Mouse (Mus musculus) common myeloid progenitor, adult 5-6 weeks (primary cell): ENCODE measurements at regions not wholly inside any gene's neighbourhood (a gene's known extent, or its start where the extent isn't known, plus 50 kb on each side); places are given as distances from the start of the nearest gene placed in this dataset.
"Not testable (repeated sequence)": the region's sequence is repeated elsewhere in the genome, so short reads cannot be mapped to it uniquely, and the experiment has no call there.

Experiments used
- ATAC-seq: replicated peaks from 2 replicates; pipeline ENCODE4 v1.8.0; 2016; ENCODE audit warnings: low read depth, mild to moderate bottlenecking, moderate TSS enrichment, inconsistent platforms; ENCODE audit not compliant: poor library complexity, severe bottlenecking

DNA sequence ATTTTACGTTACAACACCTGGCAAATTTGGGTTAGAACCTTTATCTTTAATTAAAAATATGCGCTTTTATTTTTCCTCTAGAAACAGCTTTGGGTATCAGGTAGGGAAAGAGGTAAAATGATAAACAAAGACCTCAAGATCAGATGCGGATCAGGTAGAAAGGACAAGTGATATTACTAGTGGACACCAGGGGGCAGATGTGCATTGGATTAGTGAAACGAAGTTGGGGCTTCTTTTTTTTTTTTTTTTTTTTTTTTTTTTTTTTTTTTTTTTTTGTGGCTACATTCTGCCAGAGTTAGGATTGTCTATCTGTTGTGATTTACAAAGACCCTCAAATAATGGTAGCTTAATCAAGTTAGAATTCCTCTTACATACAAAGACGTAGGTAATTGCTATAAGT, 153.8 kb downstream of the Cd109 start:
- ATAC-seq: peak; percentile 69; the same call in 1 of the 2 replicates

DNA sequence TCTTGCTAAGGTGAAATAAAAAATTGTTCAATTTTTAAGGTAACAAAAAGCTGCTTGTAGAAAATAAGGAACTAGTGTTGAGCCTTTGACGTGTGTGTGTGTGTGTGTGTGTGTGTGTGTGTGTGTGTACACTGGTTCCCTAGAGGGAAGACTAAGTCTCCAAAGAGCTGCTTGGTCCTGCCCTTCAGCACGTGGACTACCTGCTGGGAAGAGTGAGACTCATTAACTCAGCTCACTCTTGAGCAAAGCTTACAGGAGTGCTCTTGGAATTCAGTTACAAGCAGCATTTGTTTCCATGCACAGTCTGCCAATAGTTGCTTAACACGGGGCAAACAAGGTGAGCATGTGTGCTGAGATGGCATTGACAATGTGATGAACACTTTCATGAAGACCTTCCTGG, 158.6 kb downstream of the Cd109 start:
- no peak for ATAC-seq

DNA sequence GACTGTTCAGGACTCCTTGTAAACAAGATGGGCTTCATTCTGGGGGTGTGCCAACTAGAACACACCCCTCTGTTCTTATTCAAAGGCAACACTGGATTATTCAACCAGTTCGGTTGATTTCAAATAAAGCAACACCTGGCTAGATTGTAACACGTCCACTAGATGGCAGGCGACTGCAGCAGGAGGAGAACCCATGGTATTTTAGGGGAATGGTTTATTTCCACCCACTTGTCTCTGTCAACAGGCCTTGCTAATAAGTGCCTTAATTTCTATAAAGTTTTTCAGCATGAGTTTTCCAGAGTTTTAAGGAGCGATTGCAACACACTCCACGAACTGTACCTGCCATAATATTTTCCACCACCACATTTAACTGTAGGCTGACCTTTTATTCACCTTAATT, 160.1 kb downstream of the Cd109 start:
- ATAC-seq: peak; percentile 77

DNA sequence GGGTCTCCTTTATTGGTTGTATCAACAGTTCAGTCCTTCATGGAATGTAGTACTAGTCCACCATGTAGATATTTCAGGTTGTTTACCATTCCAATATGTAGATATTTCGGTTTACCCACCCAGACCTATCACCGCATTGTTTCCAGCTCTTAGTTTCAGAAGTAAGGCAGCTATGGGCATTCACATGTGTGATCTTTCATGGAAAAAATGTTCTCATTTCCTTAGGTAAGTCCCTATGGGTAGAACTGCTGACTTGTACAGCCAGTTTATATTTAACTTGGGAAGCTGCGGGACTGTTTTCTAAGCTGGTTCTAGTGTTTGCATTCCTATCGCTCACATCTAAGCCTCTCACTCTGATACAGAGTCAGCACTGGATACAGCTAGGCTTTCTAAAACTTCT, 165.2 kb downstream of the Cd109 start:
- no peak for ATAC-seq

DNA sequence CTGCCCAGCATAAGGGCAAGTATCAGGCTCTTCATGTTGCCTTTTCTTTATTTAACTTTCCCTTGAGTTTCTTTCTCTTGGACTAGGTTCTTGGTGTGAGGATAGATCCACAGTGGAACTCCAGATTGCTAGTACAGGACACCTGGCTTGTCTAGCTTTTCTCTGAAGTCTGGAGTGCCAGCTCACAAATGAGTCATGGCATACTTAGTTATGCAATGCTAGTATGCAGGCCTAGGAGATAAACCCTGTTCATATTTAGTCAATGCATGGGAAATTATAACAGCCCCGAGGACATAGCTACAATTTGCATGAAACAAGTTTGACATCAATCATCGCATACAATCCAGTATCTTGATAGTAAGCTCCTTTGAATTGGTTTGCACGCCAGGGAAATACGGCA, 167.0 kb downstream of the Cd109 start:
- no peak for ATAC-seq

DNA sequence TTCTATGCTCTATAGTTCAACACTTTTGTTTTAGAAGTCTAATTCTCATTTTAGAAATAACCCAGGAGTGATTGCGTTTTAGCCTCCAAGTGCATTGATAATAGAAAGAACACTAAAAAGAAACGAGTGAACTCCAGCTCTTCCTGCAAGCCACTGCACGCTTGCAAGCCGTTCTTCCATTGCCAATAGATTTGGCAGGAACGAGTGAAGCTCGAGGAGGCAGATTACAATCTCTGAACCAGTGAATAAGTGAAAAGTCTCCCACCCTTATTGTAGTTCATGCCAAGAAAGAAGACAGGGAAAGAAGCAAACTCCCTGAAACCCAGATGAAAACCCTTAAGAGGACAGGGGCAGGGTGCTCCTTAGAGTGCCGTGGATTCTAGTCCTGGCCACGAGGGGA, 167.5 kb downstream of the Cd109 start:
- ATAC-seq: no peak

DNA sequence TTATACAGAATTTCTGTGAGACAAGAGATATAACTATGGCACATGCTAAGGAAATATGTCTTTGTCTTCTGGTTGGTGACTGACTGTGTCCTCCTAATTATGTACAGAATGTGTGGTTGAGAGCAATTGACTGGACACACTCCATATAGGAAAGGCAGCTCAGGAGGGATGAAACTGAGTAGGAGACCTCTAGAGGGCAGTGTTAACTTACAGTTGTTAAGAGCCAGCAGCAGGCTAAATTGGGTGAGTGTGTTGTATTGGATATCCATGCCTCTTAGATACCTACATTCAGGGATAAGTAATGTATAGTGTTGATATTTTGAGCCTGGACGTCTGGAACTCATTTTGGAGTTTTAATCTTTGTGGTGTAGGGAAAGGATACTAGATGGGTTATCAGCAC, 172.5 kb downstream of the Cd109 start:
- peak; percentile 82 for ATAC-seq

DNA sequence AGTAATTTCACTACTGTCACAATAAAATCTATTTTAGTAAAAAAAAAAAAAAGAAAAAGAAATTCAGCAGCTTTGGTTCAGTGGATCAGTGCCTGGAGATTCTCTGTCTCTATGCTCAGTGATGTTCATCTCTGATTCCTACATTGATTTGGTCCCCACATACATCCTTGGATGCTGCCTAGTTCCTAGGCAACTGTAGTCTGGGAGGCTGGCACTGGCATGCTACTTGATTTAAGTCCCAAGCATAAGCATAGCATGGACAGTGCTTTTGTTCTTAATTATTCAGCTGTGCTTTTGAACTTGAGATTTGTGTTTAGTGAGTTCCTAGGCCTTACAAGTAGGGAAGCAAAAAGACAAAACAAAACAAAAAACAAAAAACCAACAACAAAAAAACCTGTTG, 174.4 kb downstream of the Cd109 start:
- no peak for ATAC-seq

DNA sequence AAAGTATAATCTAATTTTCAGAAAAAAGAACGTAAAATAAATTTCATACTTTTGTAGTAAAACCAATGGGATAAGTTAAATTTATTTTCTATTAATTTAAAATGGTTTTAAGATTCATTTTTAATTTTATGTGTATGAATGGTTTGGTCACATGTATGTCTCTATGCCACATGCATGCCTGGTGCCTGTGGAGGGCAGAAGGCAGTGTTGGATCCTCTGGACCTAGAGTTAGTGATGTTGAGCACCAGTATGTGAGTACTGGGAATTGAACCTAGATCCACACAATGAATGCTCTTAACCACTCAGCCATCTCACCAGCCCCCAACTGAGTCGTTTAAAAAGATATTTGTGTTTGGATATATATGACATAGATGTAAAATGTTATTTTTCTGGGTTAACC, 174.8 kb downstream of the Cd109 start:
- no peak for ATAC-seq

DNA sequence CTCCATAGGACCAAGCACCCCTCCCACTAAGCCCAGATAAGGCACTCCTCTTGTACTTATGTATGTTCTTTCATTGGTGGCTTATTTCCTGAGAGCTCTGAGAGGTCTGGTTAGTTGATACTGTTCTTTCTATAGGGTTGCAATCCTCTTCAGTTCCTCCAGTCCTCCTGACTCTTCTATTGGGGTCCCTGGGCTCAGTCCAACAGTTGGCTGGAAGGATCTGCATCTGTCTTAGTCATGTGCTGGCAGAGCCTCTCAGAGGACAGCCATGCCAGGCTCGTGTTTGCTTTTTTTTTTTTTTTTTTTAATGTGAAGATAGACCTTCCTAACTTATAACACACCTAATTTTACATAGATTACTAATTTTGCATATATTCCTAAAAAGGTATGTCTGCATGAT, 180.5 kb downstream of the Cd109 start:
- no peak for ATAC-seq

DNA sequence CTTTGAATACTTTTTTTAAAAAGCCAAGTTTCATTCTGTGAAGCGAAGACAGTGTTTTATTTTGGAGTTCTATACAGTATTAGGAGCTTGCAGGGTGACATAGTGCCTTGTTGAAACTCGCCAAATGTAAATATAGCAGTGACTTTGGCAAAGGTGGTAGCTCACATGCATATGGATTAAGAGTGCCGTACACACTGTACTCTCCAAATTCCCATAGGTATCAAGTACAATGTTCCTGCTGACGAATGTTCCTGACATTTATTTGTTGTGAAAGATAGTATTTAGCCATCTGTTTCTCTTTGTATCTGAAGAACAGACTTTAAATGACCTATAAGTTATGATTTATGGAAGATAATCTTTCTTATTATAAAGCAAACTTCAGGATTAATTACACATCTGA, 201.9 kb downstream of the Cd109 start:
- no peak for ATAC-seq

DNA sequence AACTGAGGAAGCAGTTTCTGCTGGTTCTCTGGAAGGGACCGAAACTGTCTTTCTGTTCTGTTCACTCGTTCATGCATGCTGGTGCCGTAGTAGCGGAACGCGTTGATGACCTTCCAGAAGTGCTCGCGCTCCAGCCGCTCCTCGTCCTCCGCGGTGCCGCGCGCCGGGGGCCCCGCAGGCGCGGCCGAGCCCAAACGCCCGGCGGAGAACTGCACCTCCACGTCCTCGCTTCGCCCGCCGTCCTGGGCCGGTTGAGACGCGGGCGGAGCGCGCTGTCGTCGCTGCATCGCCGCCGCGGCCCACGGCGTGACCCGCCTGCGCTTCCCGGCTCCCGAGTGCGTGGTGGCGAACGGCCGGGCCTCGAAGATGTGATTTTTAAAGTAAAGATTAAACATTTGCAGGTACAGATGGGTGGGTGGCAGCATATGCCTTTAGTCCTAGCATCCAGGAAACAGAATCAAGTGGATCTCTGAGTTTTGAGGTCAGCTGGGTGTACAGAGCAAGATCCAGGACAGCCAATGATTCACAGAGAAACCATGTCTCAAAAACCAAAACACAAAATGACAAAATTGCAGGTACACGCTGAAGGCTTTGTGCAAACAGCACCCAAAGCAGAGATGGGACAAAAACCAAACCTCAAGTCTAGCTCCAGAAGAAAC, 206.3 kb downstream of the Cd109 start:
- ATAC-seq: peak; percentile 52; the same call in 1 of the 2 replicates

DNA sequence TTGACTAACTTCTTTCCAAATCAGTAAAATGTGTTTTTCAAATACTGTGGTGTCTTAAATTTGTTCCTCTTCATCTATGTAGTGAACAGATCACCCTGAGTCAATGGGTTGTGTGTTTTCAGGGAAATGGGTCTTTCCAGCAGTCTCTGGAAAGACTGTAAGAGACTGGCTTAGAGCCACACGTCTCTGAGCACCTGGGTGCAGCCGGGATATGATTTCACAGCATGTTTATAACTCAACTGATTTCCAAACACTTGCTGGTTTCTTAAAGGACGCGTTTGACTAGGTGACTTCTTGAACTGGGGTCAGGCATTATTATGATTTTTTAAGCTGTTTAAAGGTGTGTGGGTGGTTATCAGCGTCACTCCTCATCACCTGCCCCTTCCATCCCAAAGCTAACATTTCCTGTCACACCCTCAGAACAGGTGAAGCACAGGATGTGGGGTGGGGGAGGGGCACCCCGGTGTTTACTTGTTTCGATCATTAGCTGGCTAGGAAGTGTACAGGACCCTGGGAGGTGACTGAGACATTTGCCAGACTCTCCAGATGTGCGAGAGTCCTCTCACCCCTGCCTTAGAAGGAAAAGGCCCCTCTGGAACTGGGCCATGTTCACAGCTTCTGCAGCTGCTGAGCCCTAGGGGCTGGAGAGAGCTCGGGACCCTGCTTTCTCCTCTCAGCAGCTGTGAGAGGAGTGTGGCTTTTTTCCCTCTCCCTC, 229.8 kb downstream of the Cd109 start:
- ATAC-seq: 0 out of 2 replicates have a peak, but pooled peaks have one; percentile 54

DNA sequence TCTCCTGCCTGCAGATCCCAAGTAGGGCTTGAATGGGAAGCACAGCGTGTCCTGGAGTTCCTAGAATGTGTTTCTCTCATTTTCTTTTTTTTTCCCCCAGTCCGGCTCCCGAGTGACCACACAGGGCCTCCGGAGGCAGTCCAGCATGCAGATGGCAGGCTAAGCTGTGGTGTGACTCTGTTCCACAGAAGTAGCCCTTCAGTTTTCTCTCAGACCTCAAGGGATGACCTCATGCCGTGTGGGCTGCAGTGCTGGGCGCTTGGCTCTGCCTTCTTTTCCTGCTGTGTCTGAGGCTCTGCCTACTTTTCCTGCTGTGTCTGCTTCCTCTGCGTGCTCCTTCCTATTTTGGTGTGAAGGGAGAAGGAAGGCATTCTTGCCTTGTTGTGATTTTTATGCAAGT, 230.8 kb downstream of the Cd109 start:
- ATAC-seq: no peak

DNA sequence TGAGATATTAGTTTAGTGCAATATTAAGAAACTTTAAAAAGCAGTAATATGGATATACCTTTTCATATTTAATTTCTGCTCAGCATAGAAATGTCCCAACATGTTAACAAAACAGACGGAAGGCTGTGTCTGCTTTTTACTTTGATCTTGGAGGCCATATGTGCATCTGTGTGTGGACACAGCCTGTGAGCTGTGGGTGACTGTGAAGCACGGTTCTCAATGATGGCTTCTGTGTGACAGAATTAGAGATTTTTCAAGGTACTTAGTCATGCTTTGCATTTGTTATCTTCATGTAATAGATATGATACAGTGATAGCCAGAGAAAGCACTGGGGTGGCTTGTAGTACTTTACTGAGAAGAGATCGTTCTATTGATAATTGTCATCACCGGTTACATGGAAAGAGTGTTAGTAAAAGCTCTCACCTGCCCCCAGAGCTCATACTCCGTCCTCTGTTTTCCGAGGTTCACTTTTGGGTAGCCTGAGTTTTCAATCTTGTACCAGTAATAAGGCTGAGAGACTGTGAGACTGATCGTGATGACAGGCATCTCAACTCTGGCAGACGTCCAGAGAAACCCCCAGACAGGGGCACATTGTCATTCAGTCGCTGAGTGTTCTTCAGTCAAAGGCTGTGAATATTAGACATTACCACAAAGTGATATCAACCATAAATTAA, 232.7 kb downstream of the Cd109 start:
- no peak for ATAC-seq

DNA sequence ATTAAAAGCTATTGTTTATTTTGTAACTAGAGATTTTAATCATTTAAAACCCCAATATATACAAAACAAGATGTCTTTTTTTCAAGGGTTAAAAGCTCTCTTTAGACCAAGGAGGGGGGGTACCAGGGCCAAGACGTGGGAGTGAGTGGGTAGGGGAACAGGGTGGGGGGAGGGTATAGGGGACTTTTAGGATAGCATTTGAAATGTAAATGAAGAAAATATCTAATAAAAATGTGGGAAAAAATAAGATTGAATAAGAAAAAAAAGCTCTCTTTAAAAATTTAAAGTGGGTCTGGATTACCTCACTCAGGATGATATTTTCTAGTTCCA, 233.2 kb downstream of the Cd109 start:
- not testable (repeated sequence) for ATAC-seq

DNA sequence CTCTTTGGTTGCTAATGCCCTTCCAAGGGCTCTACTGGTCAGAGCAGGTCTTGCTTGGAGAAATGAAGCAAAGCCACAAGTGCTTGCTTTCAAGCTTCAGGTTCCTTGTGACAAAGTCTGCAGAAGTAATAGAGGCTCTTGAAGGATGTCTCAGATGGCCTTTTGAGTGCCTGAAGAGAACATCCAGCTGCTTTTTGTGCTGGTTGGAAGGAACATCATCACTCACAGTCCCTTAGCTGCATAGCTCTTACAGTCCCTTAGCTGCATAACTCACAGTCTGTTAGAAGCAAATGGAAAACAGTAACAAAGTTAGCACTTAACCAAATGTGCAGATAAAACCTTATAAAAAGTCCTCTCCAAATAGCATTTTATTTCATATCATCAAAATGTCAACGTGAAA, 241.6 kb downstream of the Cd109 start:
- no peak for ATAC-seq

DNA sequence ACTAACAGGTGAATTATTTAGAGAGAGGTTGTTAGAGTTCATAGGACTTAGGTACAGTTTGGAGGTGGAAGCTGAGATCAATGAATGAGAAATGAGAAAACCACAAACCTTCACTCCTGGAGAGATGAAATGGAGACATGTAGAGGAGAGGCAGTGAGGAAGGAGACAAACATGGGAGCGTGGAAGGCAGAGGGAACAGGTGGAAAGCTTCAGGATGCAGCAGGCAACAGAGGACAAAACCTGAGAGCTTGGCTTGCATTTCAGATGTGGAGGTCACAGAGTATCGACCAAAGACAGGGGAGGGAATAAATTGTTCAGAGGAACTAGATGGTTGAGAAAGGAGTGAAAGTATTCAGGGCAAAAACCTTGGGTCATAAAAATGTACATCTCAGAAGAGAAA, 244.6 kb downstream of the Cd109 start:
- ATAC-seq: no peak

DNA sequence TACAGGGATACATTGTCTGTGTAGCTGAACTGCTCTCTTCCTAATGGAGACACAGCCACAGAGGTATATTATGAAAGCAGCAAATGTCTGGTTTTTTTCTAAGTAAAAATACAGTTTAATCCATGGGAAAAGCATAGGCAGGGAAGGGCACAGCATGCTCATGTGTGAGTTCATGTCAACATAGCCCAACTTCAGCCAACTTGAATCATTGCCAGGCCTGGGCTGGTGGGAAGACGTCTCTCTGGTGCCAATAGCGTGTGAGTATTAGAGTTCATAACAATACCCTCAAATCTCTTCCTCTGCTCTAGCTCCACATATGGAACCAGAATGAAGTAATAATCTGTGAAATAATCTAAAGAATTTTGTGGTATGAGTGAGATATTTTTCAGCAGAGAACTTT, 257.2 kb downstream of the Cd109 start:
- no peak for ATAC-seq

DNA sequence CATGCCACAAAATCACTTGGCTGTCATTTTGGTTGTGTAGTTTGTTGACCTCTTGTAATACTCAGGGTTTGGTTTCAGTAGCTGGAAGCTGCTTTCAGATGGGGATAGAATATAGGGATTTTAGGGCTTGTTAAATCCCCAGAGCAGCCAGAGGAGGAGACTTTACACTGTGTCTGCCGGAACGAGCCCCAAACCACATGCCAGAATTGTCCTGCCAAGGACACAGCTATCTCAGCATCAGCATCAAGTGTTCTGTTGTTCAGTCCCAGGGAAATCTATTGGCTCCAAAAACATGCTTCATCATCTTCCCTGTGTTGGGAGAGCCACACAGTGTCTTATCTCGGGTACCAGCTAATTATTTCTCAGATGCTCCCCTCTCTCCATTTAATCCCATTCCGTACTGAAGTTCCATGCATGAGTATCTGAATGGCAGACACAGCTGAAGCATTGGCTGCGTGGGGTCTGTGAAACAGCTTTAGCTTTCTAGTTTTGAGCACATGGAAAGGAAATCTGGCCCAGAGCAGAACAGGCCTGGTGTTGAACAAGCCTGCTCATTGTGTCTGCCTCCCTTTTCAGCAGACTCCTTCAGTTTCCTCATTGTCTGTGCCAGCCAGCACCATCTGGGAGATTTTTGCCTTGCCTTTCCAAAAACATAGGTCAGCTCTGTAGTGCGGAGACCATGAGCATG, 264.8 kb downstream of the Cd109 start:
- no peak for ATAC-seq
